Mouse (Mus musculus): Measurements from ENCODE around the gene Csf2. TPM values are rescaled to one million over a fixed set of nuclear protein-coding genes. Genes with fewer than 3 reads are reported as not detected.

Gene Csf2
- polyA plus RNA-seq, 1 experiment = not detected

- Histone ChIP-seq H3K4me1 (ENCODE audit: control insufficient read depth, insufficient read depth, low read length) (no peaks in the 10 kb centered on the region), H3K36me3 (ENCODE audit: control insufficient read depth, insufficient read depth, low read length) (no peaks in the 10 kb centered on the region), H3K4me3 (ENCODE audit: insufficient read depth, low read depth, low read length) (no peak overlapping the region), H3K27ac (ENCODE audit: insufficient read depth, low read depth, low read length) (no peak overlapping the region), H3K27me3 (replicated peaks; ENCODE audit: control insufficient read depth, insufficient read depth, low read length) (no peaks in the 10 kb centered on the region)
- TF ChIP-seq CTCF (conservative IDR thresholded peaks at IDR 0.05; ENCODE audit: insufficient read depth, insufficient read length, low read depth, low read length) = no peak
- TF ChIP-seq POLR2A (IDR thresholded peaks at IDR 0.05; ENCODE audit: low read depth, low read length) = no peak
- 81% methylated on average over 8 of the region's 8 CpGs for WGBS
- DNase-seq = no peak
Measured at GRCm38 (mm10) chr11:54287821-54288453, 38.5 kb upstream of the Csf2 start.

DNA sequence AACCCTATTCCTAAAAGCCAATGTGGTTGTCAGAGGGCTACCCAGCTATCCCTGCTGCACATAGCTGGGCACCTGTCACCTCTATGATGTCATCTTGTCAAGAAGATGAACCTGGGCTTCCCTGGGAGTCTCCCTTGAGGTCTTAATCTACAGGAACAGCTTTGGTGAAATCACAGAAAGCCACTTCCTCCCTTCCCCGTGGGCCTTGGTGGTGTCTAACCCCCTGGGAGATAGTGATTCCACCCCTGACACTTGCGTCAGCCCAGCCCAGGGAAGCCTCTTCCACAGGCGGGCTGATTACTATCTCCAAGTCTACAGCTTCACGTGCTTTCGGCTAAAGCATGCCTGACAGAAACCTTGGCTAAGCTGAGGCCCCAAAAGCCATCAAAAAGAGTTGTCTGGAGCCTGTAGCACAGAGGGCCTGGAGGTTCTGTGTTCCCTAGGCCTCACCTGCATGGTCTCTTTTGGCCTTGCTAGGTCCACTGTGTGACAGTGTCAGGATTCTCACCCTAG lies 22.0 kb upstream of the Csf2 start:
- Histone ChIP-seq H3K27ac (ENCODE audit: insufficient read depth, low read depth, low read length) (no peak overlapping the region), H3K36me3 (ENCODE audit: control insufficient read depth, insufficient read depth, low read length) (no peaks in the 10 kb centered on the region), H3K4me1 (ENCODE audit: control insufficient read depth, insufficient read depth, low read length) (no peaks in the 10 kb centered on the region), H3K4me3 (ENCODE audit: insufficient read depth, low read depth, low read length) (no peak overlapping the region), H3K27me3 (replicated peaks; ENCODE audit: control insufficient read depth, insufficient read depth, low read length) (no peaks in the 10 kb centered on the region)
- 79% methylated on average over 5 of the region's 5 CpGs for WGBS
- no peak for DNase-seq
- TF ChIP-seq POLR2A (IDR thresholded peaks at IDR 0.05; ENCODE audit: low read depth, low read length) = no peak
- no peak for TF ChIP-seq CTCF (conservative IDR thresholded peaks at IDR 0.05; ENCODE audit: insufficient read depth, insufficient read length, low read depth, low read length)

DNA sequence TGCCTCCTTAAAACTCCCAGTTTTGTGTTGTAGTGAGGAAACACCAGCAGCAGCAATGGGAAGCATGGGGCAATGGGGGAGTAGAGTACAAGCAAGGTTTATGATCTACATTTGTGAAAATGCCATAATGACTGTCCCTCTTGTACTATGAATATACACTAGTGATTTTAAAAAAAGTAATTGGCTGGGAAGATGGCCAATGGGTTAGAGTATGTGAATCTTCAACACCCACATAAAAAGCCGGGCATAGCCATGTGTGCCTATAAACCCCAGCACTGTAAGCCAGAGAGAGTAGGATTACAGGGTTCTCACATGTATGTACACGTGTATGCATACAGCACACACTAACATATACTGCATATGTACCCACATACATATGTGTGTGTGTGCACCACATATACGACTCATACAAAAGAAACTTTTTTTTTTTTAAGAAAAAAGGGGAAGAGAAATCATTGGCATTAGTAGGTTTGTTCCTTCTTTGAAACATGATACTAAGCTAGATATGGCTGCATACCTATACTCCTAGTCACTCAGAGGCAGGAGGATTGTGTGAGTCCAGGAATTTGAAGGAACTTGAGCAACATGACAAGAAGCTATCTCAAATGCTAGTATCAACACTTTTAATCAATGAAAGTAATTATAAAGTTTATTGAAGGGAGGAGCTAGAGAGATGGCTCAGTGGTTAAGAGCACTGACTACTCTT lies 19.9 kb upstream of the Csf2 start:
- Histone ChIP-seq H3K27me3 (replicated peaks; ENCODE audit: control insufficient read depth, insufficient read depth, low read length) (no peaks in the 10 kb centered on the region), H3K4me1 (ENCODE audit: control insufficient read depth, insufficient read depth, low read length) (no peaks in the 10 kb centered on the region), H3K27ac (ENCODE audit: insufficient read depth, low read depth, low read length) (no peak overlapping the region), H3K4me3 (ENCODE audit: insufficient read depth, low read depth, low read length) (no peak overlapping the region), H3K36me3 (ENCODE audit: control insufficient read depth, insufficient read depth, low read length) (no peaks in the 10 kb centered on the region)
- DNase-seq = no peak
- no peak for TF ChIP-seq CTCF (conservative IDR thresholded peaks at IDR 0.05; ENCODE audit: insufficient read depth, insufficient read length, low read depth, low read length)
- TF ChIP-seq POLR2A (IDR thresholded peaks at IDR 0.05; ENCODE audit: low read depth, low read length) = no peak
- 80% methylated on average over 3 of the region's 3 CpGs for WGBS

- TF ChIP-seq CTCF (conservative IDR thresholded peaks at IDR 0.05; ENCODE audit: insufficient read depth, insufficient read length, low read depth, low read length) = no peak
- TF ChIP-seq POLR2A (IDR thresholded peaks at IDR 0.05; ENCODE audit: low read depth, low read length) = no peak
- Histone ChIP-seq H3K27ac (ENCODE audit: insufficient read depth, low read depth, low read length) (no peak within 1 kb of the TSS), H3K4me3 (ENCODE audit: insufficient read depth, low read depth, low read length) (no peak within 1 kb of the TSS), H3K4me1 (ENCODE audit: control insufficient read depth, insufficient read depth, low read length) (no peaks in the 10 kb centered on the region), H3K36me3 (ENCODE audit: control insufficient read depth, insufficient read depth, low read length) (no peaks in the 10 kb centered on the region), H3K27me3 (replicated peaks; ENCODE audit: control insufficient read depth, insufficient read depth, low read length) (no peaks in the 10 kb centered on the region)
- WGBS = 81% methylated on average over 6 of the region's 6 CpGs
- no peak for DNase-seq
Measured at GRCm38 (mm10) chr11:54267177-54267576, 17.7 kb upstream of the Csf2 start, which contains the start of gene Il3. TSS of gene Il3 (minus strand) at chr11:54267277.

GRCm38 (mm10) chr11:54264542-54264941 lies 15.1 kb upstream of the Csf2 start:
- Histone ChIP-seq H3K4me3 (ENCODE audit: insufficient read depth, low read depth, low read length) (no peak overlapping the region), H3K27me3 (replicated peaks; ENCODE audit: control insufficient read depth, insufficient read depth, low read length) (no peaks in the 10 kb centered on the region), H3K36me3 (ENCODE audit: control insufficient read depth, insufficient read depth, low read length) (no peaks in the 10 kb centered on the region), H3K4me1 (ENCODE audit: control insufficient read depth, insufficient read depth, low read length) (no peaks in the 10 kb centered on the region), H3K27ac (ENCODE audit: insufficient read depth, low read depth, low read length) (no peak overlapping the region)
- WGBS = 66% methylated on average over 2 of the region's 2 CpGs
- TF ChIP-seq CTCF (conservative IDR thresholded peaks at IDR 0.05; ENCODE audit: insufficient read depth, insufficient read length, low read depth, low read length) (peak; percentile 57), POLR2A (IDR thresholded peaks at IDR 0.05; ENCODE audit: low read depth, low read length) (no peak)
- peak; percentile 50 for DNase-seq

DNA sequence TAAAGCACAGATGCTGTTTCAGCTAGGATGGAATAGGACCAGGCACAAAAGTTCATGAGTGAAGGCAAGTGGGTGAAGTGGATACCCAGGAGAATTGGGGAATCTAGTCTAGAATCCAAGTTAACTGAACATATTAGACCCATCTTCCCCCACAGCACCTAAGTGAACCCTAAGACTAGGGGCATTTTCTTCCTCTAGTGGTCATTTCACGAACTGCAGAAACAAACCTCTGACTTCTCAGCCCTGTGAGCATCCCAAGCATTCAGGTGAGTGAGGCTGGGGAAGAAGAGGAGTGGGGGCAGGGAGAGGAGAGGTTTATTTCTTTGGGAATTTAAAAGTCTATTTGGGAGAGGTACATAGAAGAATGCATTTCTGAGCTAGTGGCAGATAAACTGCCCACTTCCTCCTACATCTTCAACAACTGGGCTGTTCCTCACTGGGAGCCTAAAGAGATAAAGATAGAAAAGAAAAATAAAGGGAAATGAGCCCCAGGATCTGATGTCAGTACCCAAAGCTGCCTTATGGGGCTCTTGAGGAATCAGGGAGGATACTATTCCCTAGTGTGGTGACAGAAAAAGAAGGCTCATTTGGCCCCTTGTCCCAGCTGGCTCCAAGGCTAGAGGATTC lies 14.1 kb upstream of the Csf2 start:
- H3K27ac ChIP-seq (ENCODE audit: insufficient read depth, low read depth, low read length) = no peak overlapping the region
- TF ChIP-seq CTCF (conservative IDR thresholded peaks at IDR 0.05; ENCODE audit: insufficient read depth, insufficient read length, low read depth, low read length) (no peak), POLR2A (IDR thresholded peaks at IDR 0.05; ENCODE audit: low read depth, low read length) (no peak)
- no peaks in the 10 kb centered on the region for H3K36me3 ChIP-seq (ENCODE audit: control insufficient read depth, insufficient read depth, low read length)
- no peaks in the 10 kb centered on the region for H3K27me3 ChIP-seq (replicated peaks; ENCODE audit: control insufficient read depth, insufficient read depth, low read length)
- H3K4me1 ChIP-seq (ENCODE audit: control insufficient read depth, insufficient read depth, low read length) = no peaks in the 10 kb centered on the region
- 7% methylated on average over 1 of the region's 1 CpGs for WGBS
- H3K4me3 ChIP-seq (ENCODE audit: insufficient read depth, low read depth, low read length) = no peak overlapping the region
- no peak for DNase-seq
